Mouse (Mus musculus) intestine, postnatal 0 days (tissue): ENCODE data around the gene Zdhhc22. TPM values are rescaled to one million over a fixed set of nuclear protein-coding genes. Genes with fewer than 3 reads are reported as not detected.

Source experiments
- ATAC-seq: fragments of 200-750 bp; cut with Nextera tagmentation; 2 replicates; pipeline ENCODE4 v1.8.0; 2017; ENCODE audit warnings: mild to moderate bottlenecking, moderate TSS enrichment, moderate library complexity
- H3K27ac ChIP-seq: fragments of 300-500 bp; sonication (generic); 2 replicates; pipeline ENCODE4 v1.5.1; 2014; ENCODE audit warnings: mild to moderate bottlenecking, low read depth, low read length, moderate library complexity
- H3K27me3 ChIP-seq: fragments of 300-500 bp; sonication (generic); replicated peaks from 2 replicates; pipeline ENCODE4 v1.6.1; 2014; ENCODE audit warnings: low read length, mixed read lengths; ENCODE audit not compliant: control insufficient read depth, insufficient read depth
- H3K36me3 ChIP-seq: fragments of 300-500 bp; sonication (generic); 2 replicates; pipeline ENCODE4 v1.6.1; 2014; ENCODE audit warnings: mild to moderate bottlenecking, moderate library complexity; ENCODE audit not compliant: control insufficient read depth, insufficient read depth
- H3K4me1 ChIP-seq: fragments of 300-500 bp; sonication (generic); replicated peaks from 2 replicates; pipeline ENCODE4 v1.6.1; 2014; ENCODE audit warnings: antibody characterized with exemption, low read length, mixed read lengths; ENCODE audit not compliant: control insufficient read depth, insufficient read depth
- H3K4me2 ChIP-seq: fragments of 300-500 bp; sonication (generic); replicated peaks from 2 replicates; pipeline ENCODE4 v1.6.1; 2014; ENCODE audit warnings: low read depth, mild to moderate bottlenecking, moderate library complexity
- H3K4me3 ChIP-seq: fragments of 300-500 bp; sonication (generic); 2 replicates; pipeline ENCODE4 v1.5.1; 2014; ENCODE audit warnings: low read depth, low read length
- H3K9ac ChIP-seq: fragments of 300-500 bp; sonication (generic); 2 replicates; pipeline ENCODE4 v1.6.1; 2014; ENCODE audit warnings: mild to moderate bottlenecking, low read depth, low read length
- H3K9me3 ChIP-seq: fragments of 300-500 bp; sonication (generic); 2 replicates; pipeline ENCODE4 v1.6.1; 2016; ENCODE audit warnings: mixed run types; ENCODE audit not compliant: control insufficient read depth
- CTCF ChIP-seq: sonication (generic); IDR thresholded peaks from 2 replicates; pipeline ENCODE4 v1.5.1; 2016; ENCODE audit warnings: low read depth, mild to moderate bottlenecking, control low read depth, antibody characterized with exemption, moderate library complexity
- WGBS: fragments of 180-500 bp; shearing (Covaris S2); extraction: QIAGEN DNeasy Blood & Tissue Kit; methylation state at CpG from one replicate; pipeline ENCODE4 v1.1.7; 2014; 5-methylcytosine and 5-hydroxymethylcytosine counted together
- polyA plus RNA-seq: library from polyadenylated mRNA; unstranded; fragments of >200 nt; fragmentation: Nextera tagmentation; extraction: Ambion mirVana; gene quantifications from 2 replicates; pipeline ENCODE4 v1.2.1, GENCODE M21; 2015

Gene Zdhhc22
- polyA plus RNA-seq, 1 experiment from 2014 or later, result 0.46 TPM

GRCm38 (mm10) chr12:86969220-86969601, 21.0 kb downstream of the Zdhhc22 start:
- Histone ChIP-seq H3K9ac (no peak overlapping the region), H3K27ac (no peak overlapping the region), H3K4me3 (no peak overlapping the region), H3K27me3 (no peaks in the 10 kb centered on the region), H3K9me3 (no peaks in the 10 kb centered on the region), H3K4me1 (0 out of 2 replicates have a peak, but pooled peaks cover 1% of the 10 kb centered on the region), H3K4me2 (no peak overlapping the region), H3K36me3 (0 out of 2 replicates have a peak, but pooled peaks cover 8% of the 10 kb centered on the region)
- TF ChIP-seq CTCF, result no peak
- ATAC-seq, result no peak
- 72% methylated on average over 3 of the region's 3 CpGs for WGBS

- H3K27me3 ChIP-seq, result no peaks in the 10 kb centered on the region
- no peaks in the 10 kb centered on the region for H3K9me3 ChIP-seq
- WGBS, result 66% methylated on average over 13 of the region's 13 CpGs
- H3K36me3 ChIP-seq, result peaks cover 9% of the 10 kb centered on the region; the same call in 1 of the 2 replicates
- no peak overlapping the region for H3K9ac ChIP-seq
- no peak for ATAC-seq
- H3K4me3 ChIP-seq, result no peak overlapping the region
- no peaks in the 10 kb centered on the region for H3K4me1 ChIP-seq
- no peak overlapping the region for H3K4me2 ChIP-seq
- no peak for TF ChIP-seq CTCF
- H3K27ac ChIP-seq, result no peak overlapping the region
Observed at GRCm38 (mm10) chr12:86968468-86969219, 21.6 kb downstream of the Zdhhc22 start.

- TF ChIP-seq CTCF, result no peak
- ATAC-seq, result no peak
- no peak overlapping the region for H3K9ac ChIP-seq
- H3K4me2 ChIP-seq, result no peak overlapping the region
- no peaks in the 10 kb centered on the region for H3K9me3 ChIP-seq
- no peak overlapping the region for H3K27ac ChIP-seq
- H3K36me3 ChIP-seq, result peaks cover 28% of the 10 kb centered on the region
- H3K27me3 ChIP-seq, result no peaks in the 10 kb centered on the region
- no peak overlapping the region for H3K4me3 ChIP-seq
- no peaks in the 10 kb centered on the region for H3K4me1 ChIP-seq
- 89% methylated on average over 4 of the region's 4 CpGs for WGBS
Observed at GRCm38 (mm10) chr12:86965237-86965799, 24.9 kb downstream of the Zdhhc22 start.

- Histone ChIP-seq H3K4me1 (no peaks in the 10 kb centered on the region), H3K9me3 (no peaks in the 10 kb centered on the region), H3K27ac (no peak overlapping the region), H3K9ac (no peak overlapping the region), H3K36me3 (peaks cover 34% of the 10 kb centered on the region), H3K27me3 (no peaks in the 10 kb centered on the region), H3K4me3 (no peak overlapping the region), H3K4me2 (no peak overlapping the region)
- no peak for TF ChIP-seq CTCF
- WGBS, result 80% methylated on average over 16 of the region's 16 CpGs
- ATAC-seq, result no peak
Observed at GRCm38 (mm10) chr12:86964278-86965057, 25.8 kb downstream of the Zdhhc22 start.

GRCm38 (mm10) chr12:86961589-86962344, 28.5 kb downstream of the Zdhhc22 start:
- WGBS, result 89% methylated on average over 11 of the region's 11 CpGs
- Histone ChIP-seq H3K9me3 (no peaks in the 10 kb centered on the region), H3K27me3 (no peaks in the 10 kb centered on the region), H3K4me3 (no peak overlapping the region), H3K27ac (no peak overlapping the region), H3K9ac (no peak overlapping the region), H3K4me2 (no peak overlapping the region), H3K36me3 (peaks cover 34% of the 10 kb centered on the region), H3K4me1 (no peaks in the 10 kb centered on the region)
- TF ChIP-seq CTCF, result no peak
- no peak for ATAC-seq
